Mouse (Mus musculus) megakaryocyte, adult 5-6 weeks (primary cell): Measurements from ENCODE around the gene Letm1. TPM values are rescaled to one million over a fixed set of nuclear protein-coding genes. Genes with fewer than 3 reads are reported as not detected.

Experiments
- ATAC-seq: 2 replicates; pipeline ENCODE4 v1.8.0; 2016; ENCODE audit warnings: mild to moderate bottlenecking, inconsistent platforms; ENCODE audit not compliant: poor library complexity, severe bottlenecking
- total RNA-seq, 2 experiments: library from RNA; stranded (forward) in 1 of 2; stranded (reverse) in 1 of 2; fragments of 153-499, 151-499 nt in 1 of 2; fragments of 221-1000, 200-1000 nt in 1 of 2; gene quantifications; 2 replicates each; pipeline versions ENCODE4 v1.2.3 to v1.2.4; 2015 to 2017

Letm1 gene
- total RNA-seq, 2 experiments from 2014 or later = 15.3 to 17.0 TPM

DNA sequence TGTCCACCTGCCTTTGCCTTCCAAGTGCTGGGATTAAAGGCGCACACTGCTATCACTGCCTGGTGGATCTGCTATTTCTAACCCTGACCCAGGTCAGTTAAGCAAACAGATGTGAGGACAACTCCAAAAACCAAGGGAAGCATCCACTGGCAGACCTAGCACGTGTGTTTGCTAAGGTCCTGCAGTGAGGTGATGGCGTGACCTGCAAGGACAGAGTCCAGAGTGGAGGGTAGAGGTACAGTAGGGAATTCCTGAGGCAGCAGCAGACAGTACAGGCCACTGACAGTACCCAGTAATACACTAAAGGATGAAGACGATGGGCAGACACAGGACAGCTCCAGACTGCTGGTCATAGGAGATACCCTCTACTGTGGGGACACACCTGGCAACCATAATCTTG is 42.1 kb downstream of the Letm1 start:
- ATAC-seq = no peak

DNA sequence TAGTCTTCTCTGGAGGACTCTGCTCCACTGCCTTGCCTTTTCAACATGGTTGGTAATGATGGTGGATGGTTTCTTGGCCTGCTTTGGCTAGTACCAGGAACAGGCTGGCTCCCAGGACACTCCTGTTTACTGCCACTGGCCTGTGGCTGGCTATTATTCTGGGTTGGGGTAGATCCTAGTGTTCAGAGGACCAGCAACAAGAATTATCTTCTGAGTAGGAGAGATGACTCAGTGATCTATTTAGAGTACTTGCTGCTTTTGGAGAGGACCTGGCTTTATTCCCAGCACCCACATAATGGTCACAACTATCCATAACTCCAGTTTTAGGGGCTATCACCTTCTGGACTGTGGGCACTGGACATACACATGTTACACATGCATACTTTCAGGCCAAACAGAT is 44.3 kb downstream of the Letm1 start:
- no peak for ATAC-seq

DNA sequence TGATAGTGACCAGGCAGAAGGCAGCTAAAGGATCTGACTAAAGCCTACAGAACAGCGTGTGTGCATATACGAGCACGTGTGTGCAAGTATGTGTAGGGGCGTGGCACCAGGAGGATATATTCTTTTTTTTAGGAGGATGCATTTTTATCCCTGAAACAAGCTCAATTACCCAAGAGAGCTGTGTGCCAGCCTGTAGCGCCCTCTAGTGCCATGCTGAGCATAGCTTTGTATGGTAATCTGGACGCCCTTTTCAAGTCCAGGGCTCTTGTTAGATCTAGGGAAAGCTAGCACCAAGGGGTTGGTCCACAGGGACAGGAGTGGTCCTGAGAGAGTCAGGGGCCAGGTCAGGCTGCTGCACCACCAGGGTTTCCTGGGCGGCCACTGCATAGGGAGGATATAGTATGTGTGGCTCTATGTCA is 44.7 kb downstream of the Letm1 start:
- ATAC-seq = no peak

DNA sequence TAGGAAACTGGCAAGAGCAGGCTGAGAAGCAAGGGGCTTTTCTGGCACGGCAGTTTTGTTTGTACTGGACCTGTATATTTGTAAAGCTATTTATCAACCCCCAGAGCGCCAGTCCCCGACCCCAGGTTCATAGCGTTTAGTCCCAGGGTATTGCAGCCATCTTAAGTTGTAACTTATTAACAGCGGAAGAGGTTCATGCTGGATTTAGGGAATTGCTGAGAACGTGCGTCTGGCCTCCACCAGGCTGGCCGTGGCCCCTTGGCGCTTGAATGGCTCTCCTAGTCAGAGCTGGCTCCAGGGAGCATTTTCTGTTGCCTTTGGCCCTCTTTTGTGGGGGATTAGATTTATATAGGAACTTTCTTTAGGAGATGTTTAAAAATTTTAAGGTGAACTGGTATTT is 46.4 kb downstream of the Letm1 start:
- no peak for ATAC-seq

DNA sequence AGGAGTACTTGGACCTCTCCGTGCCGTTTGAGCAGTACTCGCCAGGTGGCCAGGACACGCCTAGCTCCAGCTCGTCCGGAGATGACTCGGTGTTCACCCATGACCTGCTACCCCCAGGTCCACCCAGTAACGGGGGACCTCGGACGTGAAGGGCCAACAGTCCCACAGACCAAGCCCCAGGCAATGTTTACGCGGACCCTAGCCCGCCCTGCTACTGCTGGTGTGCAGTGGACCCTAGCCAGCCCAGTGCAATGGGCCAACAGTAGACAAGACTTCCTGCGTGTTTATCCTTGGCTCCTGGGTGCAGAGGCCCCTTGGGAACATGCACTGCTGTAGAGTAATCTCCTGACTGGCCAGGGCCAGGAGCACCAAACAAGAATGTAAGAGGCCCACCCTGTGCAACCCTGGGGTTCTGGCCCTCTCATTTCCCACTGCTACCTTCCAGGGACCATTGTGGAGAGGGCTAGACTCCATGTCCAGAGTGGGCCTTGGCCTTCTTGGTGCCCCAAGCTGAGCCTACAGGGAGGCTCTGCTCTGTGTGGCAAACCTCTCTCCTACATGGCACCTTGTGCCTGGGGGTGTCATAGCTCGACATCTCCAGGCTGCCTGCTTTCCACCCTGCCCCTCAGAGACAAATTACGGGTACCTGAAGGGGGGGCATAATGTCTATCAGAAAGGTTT is 47.1 kb downstream of the Letm1 start:
- ATAC-seq = no peak

DNA sequence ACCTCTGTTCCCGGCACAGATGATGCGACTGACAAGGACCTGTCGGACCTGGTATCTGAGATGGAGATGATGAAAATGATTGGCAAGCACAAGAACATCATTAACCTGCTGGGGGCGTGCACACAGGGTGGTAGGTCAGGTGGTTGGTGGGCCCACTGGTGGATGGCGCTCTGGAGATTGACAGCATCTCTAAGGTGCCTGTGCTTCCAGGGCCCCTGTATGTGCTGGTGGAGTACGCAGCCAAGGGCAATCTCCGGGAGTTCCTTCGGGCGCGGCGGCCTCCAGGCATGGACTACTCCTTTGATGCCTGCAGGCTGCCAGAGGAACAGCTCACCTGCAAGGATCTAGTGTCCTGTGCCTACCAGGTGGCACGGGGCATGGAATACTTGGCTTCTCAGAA is 48.8 kb downstream of the Letm1 start:
- no peak for ATAC-seq

DNA sequence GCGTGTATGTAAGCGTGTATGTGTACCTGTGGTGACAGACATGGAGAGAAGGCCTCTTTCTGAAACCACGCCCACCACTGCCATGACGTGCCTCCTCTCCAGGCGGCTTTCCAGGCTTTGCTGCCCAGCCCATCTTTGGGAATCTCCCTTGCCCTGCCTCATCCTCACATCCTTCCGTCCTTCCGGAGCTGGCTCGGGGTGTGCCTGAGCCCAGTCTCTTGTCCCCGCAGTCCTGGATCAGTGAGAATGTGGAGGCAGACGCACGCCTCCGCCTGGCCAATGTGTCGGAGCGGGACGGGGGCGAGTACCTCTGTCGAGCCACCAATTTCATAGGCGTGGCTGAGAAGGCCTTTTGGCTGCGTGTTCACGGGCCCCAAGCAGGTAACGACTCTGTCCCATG is 51.6 kb downstream of the Letm1 start:
- no peak for ATAC-seq

DNA sequence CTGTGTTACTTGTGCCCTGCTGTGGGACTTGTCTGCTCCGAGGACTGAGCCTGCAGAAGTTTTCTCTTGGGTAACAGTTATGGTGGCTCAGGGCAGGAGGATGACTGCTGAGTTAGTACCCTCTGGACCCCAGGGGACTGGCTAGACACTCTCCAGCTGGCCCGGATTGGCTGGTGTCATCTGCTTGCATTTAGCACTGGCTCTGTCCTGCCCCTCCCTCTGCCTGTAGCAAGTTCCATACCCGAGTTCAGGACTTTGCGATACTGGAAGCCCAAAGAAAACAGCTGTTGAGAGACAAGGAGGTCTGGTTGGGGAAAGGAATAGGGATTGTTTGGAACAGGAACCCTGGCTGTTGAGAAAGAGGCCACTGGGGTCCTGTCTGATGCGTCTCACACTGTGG is 52.1 kb downstream of the Letm1 start:
- ATAC-seq = no peak

DNA sequence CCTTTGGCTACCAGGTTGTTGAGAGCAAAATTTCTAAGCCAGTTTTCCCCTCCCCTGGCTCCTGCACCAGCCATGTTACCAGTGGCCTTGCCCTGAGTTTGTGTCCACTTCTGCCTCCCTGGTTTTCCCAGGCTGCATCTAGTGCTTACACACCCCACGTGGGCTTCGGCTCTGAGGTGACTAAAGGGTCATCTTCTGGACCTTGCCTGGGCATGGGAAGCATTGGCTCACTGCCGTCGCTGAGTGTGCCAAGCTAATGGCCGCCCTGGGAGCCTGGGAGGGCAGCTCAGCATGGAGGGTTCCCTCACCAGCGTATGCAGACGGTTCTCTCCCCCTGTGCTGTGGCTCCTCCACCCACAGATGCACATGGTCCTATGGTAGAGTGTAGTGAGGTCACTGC is 53.8 kb downstream of the Letm1 start:
- ATAC-seq = no peak

DNA sequence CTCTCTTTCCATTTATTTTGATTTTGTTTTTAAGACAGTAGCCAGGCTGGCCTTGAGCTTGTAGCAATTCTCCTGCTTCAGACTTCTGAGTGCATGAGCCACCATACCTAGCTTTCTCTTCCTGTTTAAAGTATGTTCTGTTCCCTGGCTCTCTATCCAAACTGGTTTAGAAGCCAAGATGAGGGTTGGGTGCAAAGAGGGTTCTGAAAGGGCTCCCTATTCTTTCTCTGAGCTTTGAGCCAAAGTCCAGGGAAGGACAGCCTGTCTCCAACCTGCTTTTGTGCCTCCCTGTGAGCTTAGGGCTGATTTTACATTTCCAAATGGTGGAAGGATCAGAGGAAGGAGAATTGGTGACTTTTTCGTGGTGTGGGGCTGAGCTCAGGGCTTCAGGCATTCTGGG is 55.7 kb downstream of the Letm1 start:
- ATAC-seq = no peak

DNA sequence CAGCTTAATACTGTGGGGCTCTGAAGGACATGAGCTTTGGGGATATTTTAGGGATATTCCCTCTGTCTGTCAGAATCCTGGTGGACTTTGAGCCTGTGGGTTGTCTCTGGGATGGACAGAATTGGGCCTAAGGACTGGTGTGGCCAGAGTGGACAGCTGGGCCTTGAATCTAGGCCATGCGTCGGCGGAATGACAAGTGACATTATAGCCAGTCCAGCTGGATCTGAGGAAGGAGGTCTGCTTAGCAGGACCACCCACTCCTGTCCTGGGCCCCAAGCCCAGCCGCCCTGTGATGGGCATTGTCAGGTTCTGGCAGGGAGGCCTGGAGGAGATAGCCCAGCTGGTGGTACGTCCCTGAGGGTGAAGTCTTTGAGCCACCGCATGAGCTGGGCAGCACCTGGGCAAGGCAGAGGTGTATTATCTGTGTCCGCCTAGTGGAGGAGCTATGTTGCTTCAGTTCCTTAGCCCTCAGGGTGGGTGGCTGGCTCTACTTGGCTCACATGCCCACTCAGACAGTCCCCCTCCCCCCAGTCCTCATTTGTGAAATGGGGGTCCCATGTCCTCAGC is 56.5 kb downstream of the Letm1 start:
- ATAC-seq = no peak

DNA sequence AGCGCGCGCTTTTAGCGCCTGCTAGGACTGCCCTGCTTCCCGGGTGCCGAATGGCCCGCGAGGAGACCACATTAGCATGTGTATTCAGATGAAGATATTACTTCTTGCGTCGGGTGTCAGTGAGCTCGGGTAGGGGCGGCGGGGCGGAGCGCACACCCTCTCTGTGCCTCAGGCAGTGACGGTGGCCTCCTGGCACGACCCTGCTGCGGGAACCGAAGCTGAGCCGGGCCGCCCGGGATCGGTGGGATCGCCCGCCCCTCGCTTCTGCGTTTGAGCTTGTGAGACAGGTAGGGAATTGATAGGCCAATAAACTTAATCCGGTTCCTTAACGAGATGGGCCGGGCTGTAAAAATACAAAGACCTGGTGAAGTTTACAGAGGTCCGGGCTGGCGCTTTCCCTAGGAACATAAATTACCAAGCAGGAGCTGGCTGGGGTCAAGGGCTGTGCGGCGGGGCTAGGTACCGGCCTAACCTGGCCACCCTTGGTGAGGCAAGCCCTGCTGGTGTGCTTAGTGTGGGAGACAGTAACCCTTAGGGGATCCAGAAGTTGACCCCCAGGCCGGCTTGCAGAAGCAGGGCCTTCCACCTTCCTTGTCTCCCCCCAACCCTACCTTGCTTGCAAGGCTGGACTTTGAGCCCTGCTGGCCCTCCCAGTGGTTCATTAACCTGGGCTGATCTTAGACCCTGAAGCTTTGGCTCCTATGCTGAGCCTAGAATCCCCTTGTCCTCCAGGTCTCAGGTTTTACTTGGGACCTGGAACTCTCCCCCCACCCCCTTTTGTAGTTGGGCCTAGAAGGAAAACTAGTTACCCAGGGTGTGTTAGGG is 58.8 kb downstream of the Letm1 start:
- ATAC-seq = no peak

DNA sequence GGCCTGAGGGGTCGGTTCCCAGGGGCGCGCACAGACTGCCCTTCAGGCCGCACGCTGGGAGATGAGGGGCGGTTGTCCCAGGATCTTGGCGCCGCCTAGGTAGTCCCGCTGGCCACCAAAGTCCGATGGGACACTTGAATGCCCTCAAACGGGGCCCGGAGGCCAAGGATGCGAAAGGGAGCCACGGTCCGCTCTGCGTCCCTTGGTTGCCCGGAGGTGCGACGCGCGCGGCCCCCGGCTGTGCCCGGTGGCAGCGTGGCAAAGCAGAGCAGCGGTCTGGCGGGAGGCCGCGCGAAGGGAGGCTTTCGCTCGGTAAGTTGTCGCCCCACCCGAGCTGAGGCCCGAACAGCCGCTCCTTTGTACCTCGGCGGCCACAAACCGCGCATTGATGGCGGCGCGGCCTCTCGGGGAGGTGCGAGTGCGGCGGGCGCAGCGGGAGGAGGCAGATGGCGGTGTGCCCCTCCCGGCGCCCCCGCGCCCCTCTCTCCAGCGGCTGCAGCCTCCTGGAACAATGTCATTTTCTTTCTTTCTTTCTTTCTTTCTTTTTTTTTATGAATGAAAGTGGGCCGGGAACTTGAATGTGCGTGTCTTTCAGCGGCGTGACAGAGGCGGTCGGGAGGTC is 59.5 kb downstream of the Letm1 start:
- ATAC-seq = no peak

DNA sequence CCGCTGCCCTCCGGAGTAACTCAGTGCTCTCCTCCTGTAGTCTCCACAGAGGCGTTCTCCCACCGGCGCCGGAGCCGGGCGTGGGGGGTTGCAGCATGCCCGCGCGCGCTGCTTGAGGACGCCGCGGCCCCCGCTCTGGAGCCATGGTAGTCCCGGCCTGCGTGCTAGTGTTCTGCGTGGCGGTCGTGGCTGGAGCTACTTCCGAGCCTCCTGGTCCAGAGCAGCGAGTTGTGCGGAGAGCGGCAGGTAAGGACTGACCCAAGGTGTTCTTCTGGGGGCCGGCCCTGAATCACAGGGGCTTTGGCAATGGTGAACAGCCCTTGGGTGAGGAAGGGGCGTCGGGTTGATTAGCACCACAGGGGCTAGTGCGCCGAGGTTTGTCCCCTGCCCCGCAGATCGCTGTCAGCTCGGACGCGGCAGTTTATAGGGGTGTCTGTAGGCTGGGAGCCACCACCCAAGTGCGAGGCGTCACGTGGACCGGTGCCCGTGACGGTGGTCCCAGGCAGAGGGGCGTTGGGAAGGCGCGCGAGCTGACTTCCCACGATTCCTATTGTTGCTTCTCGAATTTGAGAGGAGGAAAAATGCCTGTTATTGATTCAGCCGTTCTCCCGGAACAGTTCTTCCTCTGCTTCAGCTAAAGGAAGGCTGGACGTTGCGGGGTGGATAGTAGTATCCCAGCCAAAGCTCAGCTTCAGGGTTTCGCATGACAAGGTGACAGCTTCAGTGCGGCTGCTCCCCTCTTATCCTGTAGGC is 60.2 kb downstream of the Letm1 start:
- ATAC-seq = no peak

DNA sequence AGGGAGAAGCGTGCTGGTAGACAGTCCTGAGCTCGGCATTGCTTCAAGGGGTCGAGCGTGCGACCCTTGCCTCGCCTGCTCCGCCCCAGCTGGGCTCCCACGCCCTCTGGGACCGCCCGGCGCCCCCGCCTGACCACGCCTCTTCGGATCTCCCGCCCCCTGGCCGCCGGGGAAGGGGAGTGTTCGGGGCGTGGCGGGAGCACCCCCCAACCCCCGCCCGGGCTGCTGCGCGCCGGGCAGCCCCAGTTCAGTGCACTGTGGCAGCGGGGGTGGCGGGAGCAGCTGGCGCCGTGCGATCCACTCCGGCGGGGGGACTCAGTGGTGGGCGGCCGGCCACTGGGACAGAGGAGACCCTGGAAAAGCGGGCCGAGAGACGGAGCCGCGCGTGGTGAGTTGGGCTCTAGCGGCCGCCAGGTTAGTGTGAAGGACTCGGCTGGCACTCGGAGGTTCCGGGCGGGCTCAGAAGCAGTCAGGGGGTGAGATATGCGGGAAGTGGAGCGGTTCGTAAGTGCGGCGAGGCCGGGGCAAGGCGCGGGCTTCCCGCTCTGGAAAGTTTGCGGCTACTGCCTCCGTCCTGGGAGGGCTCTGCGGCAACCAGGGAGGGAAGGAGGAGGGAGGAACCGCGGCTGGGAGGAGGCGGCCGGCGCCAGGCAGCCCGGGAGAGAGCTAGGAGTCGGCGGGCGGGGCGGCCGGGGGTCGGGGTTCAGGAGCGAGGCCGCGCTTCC is 60.9 kb downstream of the Letm1 start, which contains the start of gene Fgfr3:
TSS of gene Fgfr3 (plus strand) at position 134 of the 725 bp plus-strand sequence.
- ATAC-seq = no peak

DNA sequence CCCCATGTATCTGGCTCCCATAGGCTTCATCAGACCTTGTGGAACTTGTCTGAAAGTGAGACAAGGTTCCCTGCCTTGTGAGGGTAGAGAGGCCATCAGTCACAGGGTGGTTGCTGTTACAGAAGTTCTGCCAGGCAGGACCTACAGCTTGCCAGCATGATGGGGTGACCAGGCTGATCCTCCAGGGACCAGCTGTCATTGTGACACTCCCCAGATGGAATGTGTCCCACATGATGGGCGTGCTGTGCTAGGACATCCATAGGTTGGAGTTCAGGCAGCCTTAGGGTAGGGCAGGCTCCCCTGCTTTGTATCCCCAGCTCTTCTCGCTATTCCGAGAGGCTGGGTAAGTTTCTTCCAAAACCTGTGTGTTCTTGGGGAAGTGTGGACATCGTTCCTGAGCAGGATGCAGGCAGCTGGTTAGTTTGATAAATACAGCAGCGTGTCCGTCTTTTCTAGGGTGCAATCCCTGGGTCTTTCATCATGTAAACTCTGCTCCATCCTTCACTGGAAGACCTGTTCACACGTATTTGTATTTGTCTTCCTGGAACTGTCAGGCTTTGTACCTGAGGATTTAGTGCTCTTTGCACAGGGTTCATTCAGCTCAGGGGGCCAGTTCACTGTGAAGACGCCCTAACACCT is 61.6 kb downstream of the Letm1 start:
- no peak for ATAC-seq

DNA sequence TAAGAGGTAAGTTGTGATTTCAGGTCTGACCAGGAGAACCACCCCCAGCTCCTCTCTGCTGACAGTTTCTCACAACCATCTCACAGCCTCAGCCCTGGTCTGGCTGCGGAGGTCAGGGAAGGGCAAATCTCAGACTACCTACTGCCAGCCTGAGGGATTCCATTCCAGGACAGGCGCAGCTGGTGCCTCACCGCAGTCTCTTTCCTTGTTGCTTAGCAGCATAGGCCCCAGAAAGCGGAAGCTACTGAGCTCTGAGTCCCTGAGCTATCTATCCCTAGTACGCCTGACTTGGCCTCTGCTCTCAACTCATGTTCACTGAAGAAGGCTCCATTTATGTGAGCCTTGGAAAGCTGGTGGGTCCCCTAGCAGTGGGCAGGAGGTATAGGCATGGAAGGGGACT is 64.2 kb downstream of the Letm1 start:
- ATAC-seq = no peak

DNA sequence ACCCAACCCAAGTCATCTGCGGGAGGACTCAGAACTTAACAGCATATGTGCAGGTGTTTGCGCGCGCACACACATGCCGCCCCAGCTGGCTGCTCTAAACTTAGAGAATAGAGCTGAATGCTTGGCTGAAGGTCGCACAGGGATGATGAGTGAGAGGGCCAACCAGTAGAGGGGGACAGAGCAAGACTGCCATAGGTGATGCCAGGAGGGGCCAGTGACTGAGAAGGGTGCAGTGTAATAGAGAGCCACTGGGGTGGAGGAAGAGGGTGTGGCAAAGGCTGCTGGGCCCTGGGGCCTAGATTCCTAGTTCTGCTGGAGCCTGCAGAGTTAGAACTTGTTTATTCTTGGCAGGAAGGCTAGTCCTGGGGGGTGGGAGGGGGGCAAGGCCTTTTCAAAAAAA is 66.2 kb downstream of the Letm1 start:
- ATAC-seq = no peak

DNA sequence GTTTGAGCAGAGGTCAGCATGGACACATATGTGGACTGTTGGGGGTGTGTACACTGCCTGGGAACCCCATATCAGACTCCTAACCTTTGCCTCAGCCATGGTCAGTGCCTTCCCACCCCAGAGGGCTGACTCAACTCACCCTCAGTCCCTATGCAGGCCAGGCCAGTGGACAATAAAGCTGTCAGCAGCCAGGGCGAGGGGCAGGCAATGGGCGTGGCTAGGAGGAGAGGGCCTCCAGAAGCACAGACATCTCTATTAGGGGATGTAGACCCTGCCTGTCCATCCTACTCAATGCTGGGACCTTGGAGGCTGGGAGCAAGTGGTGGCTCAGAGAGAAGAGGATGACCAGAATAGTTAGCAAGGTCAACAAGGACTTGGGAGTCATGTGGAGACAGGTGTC is 67.4 kb downstream of the Letm1 start:
- ATAC-seq = no peak

DNA sequence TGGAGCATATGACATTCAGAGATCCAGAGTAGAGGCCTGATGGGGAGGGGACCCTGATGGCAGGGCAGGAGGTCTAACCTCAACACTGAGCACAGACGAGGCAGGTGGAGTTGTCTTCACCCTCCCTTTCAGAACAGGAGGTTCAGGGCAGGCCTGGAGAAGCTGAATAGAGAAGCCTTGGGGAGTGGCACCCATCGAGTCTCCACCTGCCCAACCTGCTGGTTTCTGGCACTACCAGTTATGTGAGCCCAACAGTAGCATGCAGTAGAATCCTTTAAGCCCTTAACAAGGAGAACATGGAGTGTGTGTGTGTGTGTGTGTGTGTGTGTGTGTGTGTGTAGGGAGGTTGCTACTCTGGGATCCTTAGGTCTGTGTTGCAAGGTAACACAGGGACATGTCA is 70.1 kb downstream of the Letm1 start:
- ATAC-seq = no peak
